Mouse (Mus musculus): ENCODE measurements at regions not wholly inside any gene's neighbourhood (a gene's known extent, or its start where the extent isn't known, plus 50 kb on each side); places are given as distances from the start of the nearest gene placed in this dataset.

DNA sequence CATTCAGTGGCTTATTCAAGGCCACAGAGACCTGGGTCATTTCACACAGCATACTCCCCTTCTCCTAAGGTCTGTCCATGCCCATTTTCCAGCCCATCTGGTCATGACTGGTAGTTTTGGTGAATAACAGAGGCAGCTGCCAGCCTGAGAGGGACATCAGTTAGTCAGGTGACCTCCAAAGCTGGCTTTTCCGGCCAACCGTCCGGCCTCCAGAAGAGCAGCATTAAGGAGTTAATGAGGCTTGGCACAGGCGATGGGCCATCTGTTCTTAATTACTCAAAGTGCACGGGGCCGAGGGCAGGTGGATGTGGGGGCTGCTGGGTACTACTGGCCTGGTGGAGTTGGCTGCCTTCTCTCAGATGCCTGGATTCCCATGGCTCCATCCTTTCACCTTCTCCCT is 389.7 kb downstream of the Nucb2 start:
- peak; percentile 55 for DNase-seq (ENCODE audit: low read depth)

DNA sequence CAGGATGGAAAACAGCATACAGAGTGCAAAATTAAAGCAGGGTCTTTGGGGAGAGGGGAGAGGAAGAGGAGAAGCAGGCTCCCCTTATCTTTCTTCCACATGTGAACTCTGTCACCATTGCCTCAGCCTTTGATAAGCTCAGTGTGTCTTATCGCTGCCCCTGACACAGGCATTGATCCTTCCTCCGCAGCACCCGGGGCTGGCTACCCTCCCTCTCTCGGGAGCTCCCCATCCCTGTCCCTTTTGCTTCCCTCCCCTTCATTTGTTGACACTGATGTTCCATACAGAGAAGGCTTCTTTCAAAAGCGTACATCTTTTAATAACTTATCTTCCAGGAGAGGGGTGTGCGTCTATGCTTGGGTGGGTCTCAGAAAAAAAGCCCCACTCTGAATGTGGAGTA is 411.6 kb downstream of the Nucb2 start:
- TF ChIP-seq CTCF (IDR thresholded peaks at IDR 0.05; ENCODE audit: borderline replicate concordance, extremely low read depth, insufficient read depth, insufficient read length) (no peak), POLR2A (IDR thresholded peaks at IDR 0.05; ENCODE audit: borderline replicate concordance, extremely low read depth, insufficient read depth, insufficient read length, poor library complexity, severe bottlenecking) (no peak)
- no peak for DNase-seq (ENCODE audit: low read depth)

More for the DNA sequence above, 389.7 kb downstream of the Nucb2 start:
- TF ChIP-seq POLR2A (IDR thresholded peaks at IDR 0.05; ENCODE audit: borderline replicate concordance, extremely low read depth, insufficient read depth, insufficient read length, poor library complexity, severe bottlenecking) (no peak), CTCF (IDR thresholded peaks at IDR 0.05; ENCODE audit: borderline replicate concordance, extremely low read depth, insufficient read depth, insufficient read length) (no peak)

DNA sequence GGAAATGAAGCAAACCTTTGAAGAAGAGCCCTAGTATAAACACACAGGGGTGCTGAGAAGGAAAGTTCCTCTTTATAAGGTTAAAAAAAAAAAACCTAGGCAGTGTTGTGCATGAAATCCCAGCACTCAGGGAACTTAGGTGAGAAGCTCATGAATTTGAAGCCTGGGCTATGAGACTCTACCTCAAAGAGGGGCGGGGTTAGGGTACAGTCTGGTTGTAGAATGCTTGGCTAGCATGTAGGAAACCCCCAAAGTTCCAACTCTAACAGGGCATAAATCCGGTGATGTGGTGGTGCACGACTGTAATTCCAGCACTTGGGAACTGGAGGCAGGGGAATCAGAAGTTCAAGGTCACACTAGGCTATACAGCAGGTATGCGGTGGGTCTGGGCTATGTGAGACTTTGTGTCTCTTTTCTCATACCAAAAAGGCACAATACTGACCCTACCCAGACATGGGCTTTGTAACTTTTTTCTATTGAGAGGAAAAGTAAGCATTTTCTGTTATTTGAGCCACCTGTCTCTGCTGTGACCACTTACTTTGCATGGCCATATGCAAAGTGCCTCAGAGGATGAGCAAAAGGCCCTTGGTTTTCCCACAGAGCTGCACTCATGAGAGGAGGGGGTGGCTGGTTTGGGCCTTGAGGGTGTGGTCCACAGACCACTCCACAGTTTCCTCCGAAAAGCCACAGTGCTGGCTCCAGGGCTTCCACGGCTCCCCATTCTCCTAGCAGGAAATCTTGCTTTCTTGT is 413.9 kb downstream of the Nucb2 start:
- TF ChIP-seq POLR2A (IDR thresholded peaks at IDR 0.05; ENCODE audit: borderline replicate concordance, extremely low read depth, insufficient read depth, insufficient read length, poor library complexity, severe bottlenecking) (no peak), CTCF (IDR thresholded peaks at IDR 0.05; ENCODE audit: borderline replicate concordance, extremely low read depth, insufficient read depth, insufficient read length) (no peak)
- DNase-seq (ENCODE audit: low read depth), result no peak

DNA sequence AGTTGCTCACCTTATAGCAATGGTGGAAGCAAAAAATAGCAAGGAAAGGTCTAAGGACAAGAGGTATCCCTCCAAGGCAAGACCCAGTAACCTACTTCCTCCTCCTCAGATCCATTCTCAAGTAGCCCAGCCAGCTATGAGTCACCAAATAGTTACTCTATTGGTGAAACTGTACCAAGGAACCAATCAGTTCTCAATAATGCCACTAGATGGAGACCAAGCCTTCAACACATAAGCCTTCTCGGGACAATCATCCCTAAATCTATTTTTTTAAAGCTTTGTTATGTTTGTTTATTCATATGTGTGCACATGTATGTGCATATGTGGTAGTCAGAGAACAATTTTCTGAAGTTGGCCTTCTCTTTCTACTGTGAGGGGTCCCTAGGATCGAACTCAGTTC is 434.3 kb upstream of the Xylt1 start:
- TF ChIP-seq CTCF (IDR thresholded peaks at IDR 0.05; ENCODE audit: borderline replicate concordance, extremely low read depth, insufficient read depth, insufficient read length) (peak; percentile 13; the same call in 1 of the 2 replicates), POLR2A (IDR thresholded peaks at IDR 0.05; ENCODE audit: borderline replicate concordance, extremely low read depth, insufficient read depth, insufficient read length, poor library complexity, severe bottlenecking) (no peak)
- DNase-seq (ENCODE audit: low read depth), result no peak

DNA sequence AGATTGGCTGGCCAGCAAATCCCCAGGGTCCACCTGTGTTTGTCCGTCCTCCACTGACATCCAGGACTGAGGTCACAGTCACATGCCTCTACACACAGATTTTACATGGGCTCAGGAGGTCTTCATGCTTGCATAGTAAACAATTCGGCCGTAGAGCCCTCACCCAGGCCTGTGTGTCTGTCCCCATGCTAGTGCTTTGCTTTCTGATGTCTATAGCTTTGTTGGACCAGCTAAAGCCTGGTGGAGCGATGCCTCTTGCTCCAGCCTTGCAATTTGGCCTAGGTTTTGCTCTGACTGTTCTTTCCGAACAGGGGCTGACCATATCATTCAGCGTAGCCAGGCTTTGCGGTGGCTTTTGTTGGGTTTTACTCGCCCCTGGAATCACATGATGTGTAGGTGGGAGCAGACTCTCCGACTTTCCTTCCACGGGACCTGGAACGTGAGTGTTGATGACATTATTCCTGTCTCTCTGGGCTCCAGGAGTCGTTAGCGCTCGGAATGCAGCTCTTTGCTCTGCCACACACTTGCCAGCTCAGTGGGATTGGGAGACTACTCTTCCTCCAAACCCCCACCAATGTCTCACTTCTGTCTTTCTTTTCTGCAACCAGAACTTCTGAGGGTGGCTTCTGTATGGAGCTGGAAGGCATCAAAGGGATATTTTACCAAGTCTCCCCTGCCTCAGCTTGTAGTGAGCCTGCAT is 421.4 kb upstream of the Xylt1 start:
- no peak for DNase-seq (ENCODE audit: low read depth)
- no peak for TF ChIP-seq CTCF (IDR thresholded peaks at IDR 0.05; ENCODE audit: borderline replicate concordance, extremely low read depth, insufficient read depth, insufficient read length)
- TF ChIP-seq POLR2A (IDR thresholded peaks at IDR 0.05; ENCODE audit: borderline replicate concordance, extremely low read depth, insufficient read depth, insufficient read length, poor library complexity, severe bottlenecking), result no peak

DNA sequence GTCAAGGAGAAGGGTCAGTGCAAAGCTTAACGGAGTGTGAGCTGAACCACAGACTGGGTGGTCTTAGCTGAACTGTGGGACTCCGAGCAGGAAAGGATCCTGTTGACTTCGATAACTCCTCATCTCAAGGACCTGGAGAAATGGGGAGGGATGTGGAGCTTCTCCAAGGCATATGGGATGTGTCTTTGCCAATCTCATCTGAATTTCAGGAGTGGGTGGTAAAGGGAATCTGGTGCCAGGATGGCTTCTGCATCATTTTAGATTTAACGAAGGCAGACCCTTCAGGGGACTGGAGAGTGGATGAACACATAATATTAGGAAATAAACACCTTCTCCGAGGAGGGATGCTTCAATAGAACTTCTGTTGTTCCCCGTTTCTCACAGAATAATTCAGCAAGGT is 416.9 kb upstream of the Xylt1 start:
- no peak for TF ChIP-seq CTCF (IDR thresholded peaks at IDR 0.05; ENCODE audit: borderline replicate concordance, extremely low read depth, insufficient read depth, insufficient read length)
- no peak for TF ChIP-seq POLR2A (IDR thresholded peaks at IDR 0.05; ENCODE audit: borderline replicate concordance, extremely low read depth, insufficient read depth, insufficient read length, poor library complexity, severe bottlenecking)
- peak; percentile 21 for DNase-seq (ENCODE audit: low read depth)

DNA sequence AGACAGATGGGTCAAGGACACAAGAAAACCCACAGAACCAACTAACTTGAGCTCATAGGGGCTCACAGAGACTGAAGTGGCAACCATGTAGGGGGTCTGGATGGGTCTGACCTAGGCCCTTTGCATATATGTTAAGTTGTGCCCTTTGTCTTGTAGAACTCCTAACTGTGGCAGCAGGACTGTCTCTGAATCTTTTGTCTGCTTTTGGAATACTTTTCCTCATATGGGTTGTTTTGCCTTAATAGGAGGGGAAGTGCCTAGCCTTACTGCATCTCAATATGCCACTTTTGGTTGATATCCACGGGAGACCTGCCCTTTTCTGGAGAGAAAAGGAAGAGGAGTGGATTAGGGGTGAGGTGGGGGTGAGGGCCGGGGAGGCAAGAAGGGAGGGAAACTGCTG is 389.4 kb upstream of the Xylt1 start:
- TF ChIP-seq POLR2A (IDR thresholded peaks at IDR 0.05; ENCODE audit: borderline replicate concordance, extremely low read depth, insufficient read depth, insufficient read length, poor library complexity, severe bottlenecking) (no peak), CTCF (IDR thresholded peaks at IDR 0.05; ENCODE audit: borderline replicate concordance, extremely low read depth, insufficient read depth, insufficient read length) (no peak)
- no peak for DNase-seq (ENCODE audit: low read depth)

DNA sequence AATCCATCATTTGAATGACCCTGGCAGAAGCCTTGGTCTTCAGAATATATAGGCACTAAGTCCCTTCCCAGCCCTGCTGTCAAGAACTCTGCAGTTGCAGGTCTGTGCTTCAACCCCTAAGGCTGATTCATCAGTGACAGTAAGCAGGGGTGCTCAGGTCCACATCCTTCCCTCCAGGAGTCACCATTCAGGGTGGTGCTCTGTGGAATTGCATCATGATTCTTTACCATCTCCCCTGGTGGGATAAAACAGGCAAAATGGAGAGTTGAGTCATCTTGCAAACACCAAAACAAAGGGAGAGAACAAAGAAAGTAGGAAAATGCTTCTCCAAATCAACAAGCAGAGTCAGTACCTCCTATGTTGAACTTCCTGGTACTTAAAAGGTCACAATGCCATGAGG is 388.6 kb upstream of the Xylt1 start:
- no peak for DNase-seq (ENCODE audit: low read depth)
- no peak for TF ChIP-seq POLR2A (IDR thresholded peaks at IDR 0.05; ENCODE audit: borderline replicate concordance, extremely low read depth, insufficient read depth, insufficient read length, poor library complexity, severe bottlenecking)
- TF ChIP-seq CTCF (IDR thresholded peaks at IDR 0.05; ENCODE audit: borderline replicate concordance, extremely low read depth, insufficient read depth, insufficient read length), result no peak

DNA sequence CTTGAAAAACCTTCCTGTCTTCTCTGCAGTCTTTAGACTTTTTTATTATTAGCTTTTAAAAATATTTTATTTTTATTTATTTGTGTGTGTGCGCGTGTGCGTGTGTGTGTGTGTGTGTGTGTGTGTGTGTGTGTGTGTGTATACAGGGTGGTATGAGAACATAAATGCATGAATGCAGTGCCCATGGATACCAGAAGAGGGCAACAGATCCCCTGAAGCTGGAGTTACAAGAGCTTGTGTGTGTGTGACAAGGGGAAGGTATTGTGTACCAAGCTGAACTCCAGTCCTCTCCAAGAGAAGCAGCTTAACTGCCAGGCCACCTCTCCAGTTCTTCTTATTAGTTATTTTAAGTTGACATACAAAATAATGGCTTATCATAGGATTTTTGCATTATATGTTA is 385.0 kb upstream of the Xylt1 start:
- DNase-seq (ENCODE audit: low read depth), result peak; percentile 20
- TF ChIP-seq CTCF (IDR thresholded peaks at IDR 0.05; ENCODE audit: borderline replicate concordance, extremely low read depth, insufficient read depth, insufficient read length), result peak; percentile 38; the same call in 1 of the 2 replicates
- TF ChIP-seq POLR2A (IDR thresholded peaks at IDR 0.05; ENCODE audit: borderline replicate concordance, extremely low read depth, insufficient read depth, insufficient read length, poor library complexity, severe bottlenecking), result no peak

DNA sequence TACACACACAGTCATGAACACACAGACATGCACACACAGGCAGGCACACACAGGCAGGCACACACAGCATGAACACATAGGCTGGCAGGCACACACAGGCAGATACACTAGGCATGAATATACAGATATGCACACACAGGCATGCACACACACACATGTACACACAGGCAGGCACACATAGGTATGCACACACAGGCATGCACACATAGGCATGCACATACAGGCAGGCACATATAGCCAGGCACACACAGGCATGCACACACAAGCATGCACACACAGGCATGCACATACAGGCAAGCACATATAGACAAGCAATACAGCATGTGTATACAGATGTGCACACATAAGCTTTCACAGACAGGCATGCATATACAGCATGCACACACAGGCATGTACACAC is 377.6 kb upstream of the Xylt1 start:
- TF ChIP-seq CTCF (IDR thresholded peaks at IDR 0.05; ENCODE audit: borderline replicate concordance, extremely low read depth, insufficient read depth, insufficient read length) (no peak), POLR2A (IDR thresholded peaks at IDR 0.05; ENCODE audit: borderline replicate concordance, extremely low read depth, insufficient read depth, insufficient read length, poor library complexity, severe bottlenecking) (no peak)
- DNase-seq (ENCODE audit: low read depth), result no peak

DNA sequence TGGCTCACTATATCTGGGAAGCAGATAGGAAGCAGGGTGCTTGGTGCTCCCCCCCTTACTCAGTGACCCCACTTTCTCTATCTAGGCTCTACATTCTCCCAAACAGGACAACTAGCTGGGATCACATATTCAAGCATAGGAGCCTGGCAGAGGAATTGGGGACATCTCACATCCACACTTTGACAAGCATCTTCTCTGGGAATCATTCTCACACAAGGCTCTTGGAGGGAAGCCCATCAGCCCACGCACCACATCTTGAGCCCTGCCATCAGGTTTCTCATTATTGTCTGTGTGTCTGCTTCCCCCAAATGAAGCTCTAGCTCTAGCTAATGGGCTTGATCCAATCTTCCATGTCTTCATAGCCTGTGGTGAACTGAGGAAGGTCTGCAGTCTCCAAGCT is 362.4 kb upstream of the Xylt1 start:
- TF ChIP-seq POLR2A (IDR thresholded peaks at IDR 0.05; ENCODE audit: borderline replicate concordance, extremely low read depth, insufficient read depth, insufficient read length, poor library complexity, severe bottlenecking) (no peak), CTCF (IDR thresholded peaks at IDR 0.05; ENCODE audit: borderline replicate concordance, extremely low read depth, insufficient read depth, insufficient read length) (no peak)
- DNase-seq (ENCODE audit: low read depth), result no peak

DNA sequence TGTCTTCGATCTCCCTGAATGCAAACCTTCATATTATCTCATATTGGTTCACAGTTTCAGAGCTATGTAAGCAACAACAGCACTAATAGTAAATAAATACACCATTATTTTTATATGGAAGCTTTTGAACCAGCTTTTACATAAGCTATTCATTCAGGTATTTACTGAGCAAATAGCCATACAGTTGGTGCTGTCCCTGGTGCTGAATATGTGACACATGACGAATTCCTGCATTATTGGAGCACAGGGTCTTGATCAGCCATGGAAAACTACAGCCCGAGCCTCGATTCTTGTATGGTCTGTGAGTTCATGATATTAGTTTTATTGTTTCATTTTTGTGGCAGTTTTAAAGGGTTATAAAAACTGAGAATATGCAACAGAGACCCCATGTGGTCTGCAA is 359.1 kb upstream of the Xylt1 start:
- DNase-seq (ENCODE audit: low read depth), result peak; percentile 52
- TF ChIP-seq CTCF (IDR thresholded peaks at IDR 0.05; ENCODE audit: borderline replicate concordance, extremely low read depth, insufficient read depth, insufficient read length) (no peak), POLR2A (IDR thresholded peaks at IDR 0.05; ENCODE audit: borderline replicate concordance, extremely low read depth, insufficient read depth, insufficient read length, poor library complexity, severe bottlenecking) (no peak)
